Mouse (Mus musculus) CH12.LX (cell line): ENCODE data around the gene Gm20518. TPM values are rescaled to one million over a fixed set of nuclear protein-coding genes. Genes with fewer than 3 reads are reported as not detected.

Experiments used
- DNase-seq: peaks from one replicate; pipeline ENCODE4 v3.0.0-alpha.2; 2013; ENCODE audit errors: extremely low read depth
- H3K27ac ChIP-seq: 2 replicates; pipeline ENCODE4 v1.5.1; 2012; ENCODE audit warnings: low read depth, mild to moderate bottlenecking, control low read depth, moderate library complexity; ENCODE audit not compliant: insufficient read depth
- H3K27me3 ChIP-seq: replicated peaks from 2 replicates; pipeline ENCODE3; 2012; ENCODE audit warnings: inconsistent platforms
- H3K36me3 ChIP-seq, 2 experiments: replicated peaks in 1 of 2; 2 replicates each; pipeline versions ENCODE3 to v1.6.1; 2012; ENCODE audit warnings: inconsistent platforms in 1 of 2, low read length in 1 of 2, mild to moderate bottlenecking in 1 of 2, mixed read lengths in 1 of 2, moderate library complexity in 1 of 2; ENCODE audit not compliant: control insufficient read depth in 1 of 2, insufficient read depth in 1 of 2
- H3K4me1 ChIP-seq, 2 experiments: 2 replicates each; pipeline ENCODE4 v1.6.1; 2012; ENCODE audit warnings: inconsistent platforms in 1 of 2, moderate library complexity in 1 of 2; ENCODE audit not compliant: insufficient read depth in 2 of 2, control insufficient read depth in 1 of 2
- H3K4me2 ChIP-seq: 2 replicates; pipeline ENCODE4 v1.6.1; 2012; ENCODE audit warnings: low read depth, mild to moderate bottlenecking, control low read depth; ENCODE audit not compliant: poor library complexity, insufficient read depth, severe bottlenecking
- H3K4me3 ChIP-seq, 3 experiments: fragments of 150-350 bp in 1 of 3; sonication (generic) in 1 of 3; replicated peaks in 1 of 3; 2 replicates each; pipeline versions ENCODE3 to v1.5.1; 2011 to 2012; ENCODE audit warnings: low read depth in 2 of 3, low read length in 2 of 3, mild to moderate bottlenecking in 2 of 3, moderate library complexity in 2 of 3, control low read depth in 1 of 3, improper control_type of control experiment in 1 of 3, inconsistent platforms in 1 of 3, mixed read lengths in 1 of 3; ENCODE audit not compliant: poor library complexity in 1 of 3
- H3K79me2 ChIP-seq: replicated peaks from 2 replicates; pipeline ENCODE4 v1.6.1; 2012; ENCODE audit warnings: mild to moderate bottlenecking, moderate library complexity; ENCODE audit not compliant: control insufficient read depth, poor library complexity, insufficient read depth, severe bottlenecking; ENCODE audit errors: extremely low read depth
- H3K9ac ChIP-seq: 2 replicates; pipeline ENCODE4 v1.6.1; 2012; ENCODE audit warnings: low read depth, mild to moderate bottlenecking, control low read depth, moderate library complexity; ENCODE audit not compliant: insufficient read depth
- H3K9me3 ChIP-seq: replicated peaks from 2 replicates; pipeline ENCODE3; 2012; ENCODE audit warnings: low read length, inconsistent platforms, mixed read lengths
- BHLHE40 ChIP-seq: IDR thresholded peaks from 2 replicates; pipeline ENCODE4 v1.6.1; 2011; ENCODE audit warnings: mild to moderate bottlenecking, low read depth, low read length, improper control_type of control experiment
- CHD2 ChIP-seq: IDR thresholded peaks from 2 replicates; pipeline ENCODE4 v1.6.1; 2011; ENCODE audit warnings: low read length, improper control_type of control experiment
- CTCF ChIP-seq, 2 experiments: IDR thresholded peaks in 1 of 2; conservative IDR thresholded peaks in 1 of 2; 2 replicates each; pipeline ENCODE4 v1.5.1; 2011 to 2012; ENCODE audit warnings: low read depth in 2 of 2, low read length in 2 of 2, improper control_type of control experiment in 1 of 2, inconsistent platforms in 1 of 2, mild to moderate bottlenecking in 1 of 2, moderate library complexity in 1 of 2
- E2F4 ChIP-seq: IDR thresholded peaks from 2 replicates; pipeline ENCODE4 v1.6.1; 2011; ENCODE audit warnings: low read depth, low read length, improper control_type of control experiment; ENCODE audit not compliant: insufficient replicate concordance
- ELF1 ChIP-seq: IDR thresholded peaks from 2 replicates; pipeline ENCODE4 v1.6.1; 2014; ENCODE audit warnings: low read depth, mild to moderate bottlenecking, inconsistent platforms, low read length, improper control_type of control experiment
- EP300 ChIP-seq: IDR thresholded peaks from 2 replicates; pipeline ENCODE4 v1.6.1; 2011; ENCODE audit warnings: low read length, improper control_type of control experiment
- ETS1 ChIP-seq: conservative IDR thresholded peaks from 2 replicates; pipeline ENCODE4 v1.6.1; 2012; ENCODE audit warnings: low read depth, mild to moderate bottlenecking, inconsistent platforms, low read length, improper control_type of control experiment, moderate library complexity
- HCFC1 ChIP-seq: IDR thresholded peaks from 2 replicates; pipeline ENCODE4 v1.6.1; 2012; ENCODE audit warnings: low read depth, mild to moderate bottlenecking, inconsistent platforms, low read length, improper control_type of control experiment
- IRF4 ChIP-seq: IDR thresholded peaks from 2 replicates; pipeline ENCODE4 v1.6.1; 2014; ENCODE audit warnings: low read depth, mild to moderate bottlenecking, inconsistent platforms, low read length, improper control_type of control experiment
- JUN ChIP-seq: IDR thresholded peaks from 2 replicates; pipeline ENCODE4 v1.6.1; 2011; ENCODE audit warnings: low read depth, mild to moderate bottlenecking, low read length, improper control_type of control experiment, moderate library complexity; ENCODE audit not compliant: insufficient read depth
- JUND ChIP-seq: conservative IDR thresholded peaks from 2 replicates; pipeline ENCODE4 v1.6.1; 2011; ENCODE audit warnings: low read depth, low read length, improper control_type of control experiment
- MAX ChIP-seq: IDR thresholded peaks from 2 replicates; pipeline ENCODE4 v1.6.1; 2011; ENCODE audit warnings: low read length, improper control_type of control experiment
- MXI1 ChIP-seq: IDR thresholded peaks from 2 replicates; pipeline ENCODE4 v1.6.1; 2011; ENCODE audit warnings: mild to moderate bottlenecking, low read depth, low read length, improper control_type of control experiment
- MYC ChIP-seq: IDR thresholded peaks from 2 replicates; pipeline ENCODE4 v1.6.1; 2011; ENCODE audit warnings: low read depth, mild to moderate bottlenecking, improper control_type of control experiment, low read length
- NELFE ChIP-seq: IDR thresholded peaks from 2 replicates; pipeline ENCODE4 v1.6.1; 2011; ENCODE audit warnings: low read depth, low read length, improper control_type of control experiment
- NRF1 ChIP-seq: IDR thresholded peaks from 2 replicates; pipeline ENCODE4 v1.6.1; 2014; ENCODE audit warnings: low read depth, mild to moderate bottlenecking, inconsistent platforms, low read length, improper control_type of control experiment, moderate library complexity
- PAX5 ChIP-seq: IDR thresholded peaks from 2 replicates; pipeline ENCODE4 v1.6.1; 2012; ENCODE audit warnings: low read length, inconsistent platforms, mixed read lengths
- POLR2A ChIP-seq: IDR thresholded peaks from 2 replicates; pipeline ENCODE4 v1.6.1; 2011; ENCODE audit warnings: low read depth, mild to moderate bottlenecking, improper control_type of control experiment, low read length
- RAD21 ChIP-seq: IDR thresholded peaks from 2 replicates; pipeline ENCODE4 v1.6.1; 2011; ENCODE audit warnings: low read depth, mild to moderate bottlenecking, low read length, improper control_type of control experiment, moderate library complexity
- RCOR1 ChIP-seq: conservative IDR thresholded peaks from 2 replicates; pipeline ENCODE4 v1.6.1; 2012; ENCODE audit warnings: low read depth, mild to moderate bottlenecking, inconsistent platforms, low read length, improper control_type of control experiment
- SMC3 ChIP-seq: IDR thresholded peaks from 2 replicates; pipeline ENCODE4 v1.6.1; 2011; ENCODE audit warnings: low read depth, low read length, improper control_type of control experiment
- TBP ChIP-seq: conservative IDR thresholded peaks from 2 replicates; pipeline ENCODE4 v1.6.1; 2011; ENCODE audit warnings: low read depth, low read length, improper control_type of control experiment
- UBTF ChIP-seq: IDR thresholded peaks from 2 replicates; pipeline ENCODE4 v1.6.1; 2012; ENCODE audit warnings: low read depth, mild to moderate bottlenecking, inconsistent platforms, low read length, improper control_type of control experiment, moderate library complexity
- USF1 ChIP-seq: IDR thresholded peaks from 2 replicates; pipeline ENCODE4 v1.6.1; 2014; ENCODE audit warnings: low read depth, mild to moderate bottlenecking, inconsistent platforms, low read length, improper control_type of control experiment
- ZC3H11A ChIP-seq: IDR thresholded peaks from 2 replicates; pipeline ENCODE4 v1.6.1; 2012; ENCODE audit warnings: low read depth, mild to moderate bottlenecking, inconsistent platforms, low read length, improper control_type of control experiment
- ZKSCAN1 ChIP-seq: IDR thresholded peaks from 2 replicates; pipeline ENCODE4 v1.6.1; 2012; ENCODE audit warnings: low read depth, inconsistent platforms, low read length, improper control_type of control experiment, borderline replicate concordance
- ZMIZ1 ChIP-seq: IDR thresholded peaks from 2 replicates; pipeline ENCODE4 v1.6.1; 2012; ENCODE audit warnings: low read depth, mild to moderate bottlenecking, inconsistent platforms, low read length, improper control_type of control experiment
- ZNF384 ChIP-seq: IDR thresholded peaks from 2 replicates; pipeline ENCODE4 v1.6.1; 2012; ENCODE audit warnings: low read depth, low read length, improper control_type of control experiment, inconsistent platforms
- dilution Hi-C: fragments of 300-500 bp; cut with MboI; formaldehyde crosslinking; loops from 2 replicates; pipeline ENCODE4 v1.14.3; 2020; ENCODE audit warnings: low sequenced_read_pairs; ENCODE audit not compliant: extremely low pct_unique_long_range_greater_than_20kb, extremely low pct_ligation_motif_present
- in situ Hi-C: fragments of 300-500 bp; cut with MboI; formaldehyde crosslinking; loops from 3 replicates; pipeline ENCODE4 v1.14.3; 2019; ENCODE audit warnings: low sequenced_read_pairs, low pct_ligation_motif_present, low pct_unique_long_range_greater_than_20kb, mixed read lengths
- polyA plus RNA-seq: library from polyadenylated mRNA; unstranded; fragments of >175 nt; gene quantifications from 2 replicates; pipeline ENCODE4 v1.2.1, GENCODE M21; 2012; ENCODE audit warnings: low read depth; ENCODE audit not compliant: insufficient read length
- total RNA-seq, 2 experiments: library from RNA; depleted of rRNA; stranded (reverse); fragments of 300-350 nt in 1 of 2; fragments of >200 nt in 1 of 2; gene quantifications; 2 replicates each; pipeline ENCODE4 v1.2.3; 2012 to 2014

Gene Gm20518
- total and polyA plus RNA-seq, 3 experiments = 0.16 to 0.91 (median 0.21) TPM

GRCm38 (mm10) chr16:17795643-17796042 is 95.8 kb downstream of the Gm20518 start:
- dilution Hi-C loops = no loop called here
- no peaks in the 10 kb centered on the region for H3K79me2 ChIP-seq

DNA sequence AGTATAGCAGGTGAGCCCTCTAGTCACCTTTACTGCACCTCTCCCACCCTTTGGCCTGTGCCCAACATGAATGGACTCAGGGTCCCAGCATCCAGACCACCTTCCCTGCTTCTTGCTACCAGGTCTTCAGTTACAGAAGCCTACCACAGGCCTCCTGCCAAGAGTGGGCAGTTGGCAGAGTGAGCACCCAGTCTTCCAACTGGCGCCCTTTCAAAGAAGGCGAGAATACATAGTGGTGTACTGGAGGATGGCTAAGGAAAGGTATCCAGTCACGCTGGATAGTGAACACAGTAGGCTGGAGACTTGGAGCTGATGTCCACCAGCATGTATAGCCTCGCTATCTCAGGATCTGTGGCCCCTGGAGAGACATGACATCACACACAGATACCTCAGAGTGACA is 97.4 kb downstream of the Gm20518 start:
- no peak for TF ChIP-seq ZC3H11A
- TF ChIP-seq ETS1 = no peak
- no peak for TF ChIP-seq EP300
- TF ChIP-seq MAX = no peak
- TF ChIP-seq MXI1 = no peak
- TF ChIP-seq SMC3 = no peak
- no peak for TF ChIP-seq RCOR1
- TF ChIP-seq CHD2 = no peak
- dilution Hi-C loops = no loop called here
- Histone ChIP-seq H3K9me3 (peaks cover 8% of the 10 kb centered on the region), H3K36me3 (no peaks in the 10 kb centered on the region), H3K9ac (no peak overlapping the region), H3K27ac (no peak overlapping the region), H3K79me2 (no peaks in the 10 kb centered on the region), H3K4me1 (peaks cover 9% of the 10 kb centered on the region in 2 experiments), H3K4me3 (no peak overlapping the region), H3K27me3 (peaks cover 30% of the 10 kb centered on the region), H3K4me2 (no peak overlapping the region)
- in situ Hi-C loops = no loop called here
- DNase-seq = no peak

More at GRCm38 (mm10) chr16:17795643-17796042, 95.8 kb downstream of the Gm20518 start:
- no peak overlapping the region for H3K4me3 ChIP-seq
- no peaks in the 10 kb centered on the region for H3K36me3 ChIP-seq
- H3K4me2 ChIP-seq = no peak overlapping the region
- peak; percentile 21 for DNase-seq
- peaks cover 8% of the 10 kb centered on the region for H3K9me3 ChIP-seq
- TF ChIP-seq SMC3 = peak; percentile 6; the same call in 1 of the 2 replicates
- TF ChIP-seq NRF1 = no peak
- TF ChIP-seq CTCF (conservative IDR thresholded peaks at IDR 0.05 in 1 of 2, IDR thresholded peaks at IDR 0.05 in 1 of 2; ENCODE audit: low read depth in 2 of 2, low read length in 2 of 2) = peak in 1 of 2 experiments; percentile 5; a peak in 1 of 4 replicates
- TF ChIP-seq, all 38 proteins: peak for 2
- Histone ChIP-seq H3K27me3 (peaks cover 40% of the 10 kb centered on the region), H3K27ac (no peak overlapping the region), H3K9ac (no peak overlapping the region), H3K4me1 (peaks cover 9% of the 10 kb centered on the region in 2 experiments)
- in situ Hi-C loops = no loop called here

DNA sequence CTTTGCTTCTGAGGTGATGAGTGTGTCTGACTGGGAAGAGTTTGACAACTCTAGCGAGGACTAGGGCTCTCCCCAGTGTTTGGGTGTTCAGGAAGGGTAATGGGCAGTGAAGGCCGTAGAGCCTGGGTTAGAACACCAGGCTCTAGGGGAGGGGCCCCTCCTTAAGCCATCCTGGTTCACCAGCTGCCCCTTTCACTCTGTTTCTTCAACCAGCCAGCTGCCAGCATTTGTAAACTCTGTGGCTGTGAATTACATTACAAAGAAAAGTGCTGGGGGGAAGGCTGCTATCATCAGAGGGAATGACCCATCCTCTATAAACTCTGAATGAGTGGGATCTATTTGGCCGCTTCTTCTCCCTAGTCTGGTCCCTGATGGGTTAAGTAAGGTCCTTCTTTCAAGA is 98.7 kb downstream of the Gm20518 start:
- H3K4me3 ChIP-seq = no peak overlapping the region
- H3K4me1 ChIP-seq = peaks cover 9% of the 10 kb centered on the region in 2 experiments
- peaks cover 22% of the 10 kb centered on the region for H3K27me3 ChIP-seq
- in situ Hi-C loops = no loop called here
- DNase-seq = no peak
- H3K4me2 ChIP-seq = no peak overlapping the region
- dilution Hi-C loops = no loop called here
- no peak overlapping the region for H3K27ac ChIP-seq
- no peaks in the 10 kb centered on the region for H3K79me2 ChIP-seq
- peaks cover 3% of the 10 kb centered on the region for H3K9me3 ChIP-seq
- TF ChIP-seq NELFE = no peak
- TF ChIP-seq UBTF = no peak
- TF ChIP-seq BHLHE40 = no peak
- TF ChIP-seq IRF4 = no peak
- no peak for TF ChIP-seq JUN
- TF ChIP-seq ZKSCAN1 = no peak
- no peak for TF ChIP-seq RAD21
- no peak for TF ChIP-seq POLR2A
- TF ChIP-seq ELF1 = no peak
- no peak for TF ChIP-seq USF1
- TF ChIP-seq ZC3H11A = no peak
- no peak for TF ChIP-seq MAX
- no peak for TF ChIP-seq ZNF384
- no peak for TF ChIP-seq MYC
- no peak for TF ChIP-seq PAX5
- TF ChIP-seq JUND = no peak
- no peak for TF ChIP-seq E2F4
- no peak for TF ChIP-seq ZMIZ1
- no peak for TF ChIP-seq HCFC1
- TF ChIP-seq TBP = no peak
- no peak overlapping the region for H3K9ac ChIP-seq
- no peaks in the 10 kb centered on the region for H3K36me3 ChIP-seq
